In genomic region chr19:3388061-3388460, GRCm38 (mm10) we compare ENCODE assay signal across 10 mouse cellular contexts. TPM values are rescaled to one million over a fixed set of nuclear protein-coding genes. Genes with fewer than 3 reads are reported as not detected.
A peak's percentile ranks its signal among the peaks of the same experiment; 100 is the strongest.
DNase-seq lines count a peak whose midpoint lies in the region; ATAC-seq and TF ChIP-seq lines count a peak whose summit lies in the region.
"Had no signal": no experiment of that assay in that cellular context is flagged by ENCODE, and none has a peak within 500 bp of the region (broad histone marks: within the 10 kb centered on the region; RNA-seq: fewer than 3 reads in every experiment).

No protein-coding gene starts in this region.

- H3K27ac ChIP-seq in hindbrain, embryonic 14.5 days: no peak overlapping the region
- H3K27ac ChIP-seq in hindbrain, embryonic 16.5 days (ENCODE audit: low read depth, low read length): no peak overlapping the region
- no peak overlapping the region for H3K27ac ChIP-seq in thymus, adult 2 months (ENCODE audit: control insufficient read depth, insufficient read depth, low read length)
- H3K27ac ChIP-seq in liver, embryonic 13.5 days: no peak overlapping the region
- H3K27ac ChIP-seq in forebrain, embryonic 13.5 days: no peak overlapping the region
- H3K27ac ChIP-seq: forebrain, embryonic 12.5 days; limb, embryonic 15.5 days had no signal

- H3K4me3 ChIP-seq in hindbrain, embryonic 14.5 days (replicated peaks; ENCODE audit: low read length): no peak overlapping the region
- H3K4me3 ChIP-seq in hindbrain, embryonic 16.5 days (ENCODE audit: low read length): no peak overlapping the region
- H3K4me3 ChIP-seq in thymus, adult 2 months (ENCODE audit: control insufficient read depth, insufficient read depth, low read length): no peak overlapping the region
- no peak overlapping the region for H3K4me3 ChIP-seq in liver, embryonic 13.5 days (replicated peaks)
- no peak overlapping the region for H3K4me3 ChIP-seq in forebrain, embryonic 13.5 days

- H3K9ac ChIP-seq in hindbrain, embryonic 14.5 days: no peak overlapping the region
- H3K9ac ChIP-seq in hindbrain, embryonic 16.5 days (ENCODE audit: low read depth, low read length): no peak overlapping the region
- no peak overlapping the region for H3K9ac ChIP-seq in liver, embryonic 13.5 days
- no peak overlapping the region for H3K9ac ChIP-seq in forebrain, embryonic 13.5 days

- no peaks in the 10 kb centered on the region for H3K36me3 ChIP-seq in hindbrain, embryonic 14.5 days (replicated peaks; ENCODE audit: control insufficient read depth, insufficient read depth)
- no peaks in the 10 kb centered on the region for H3K36me3 ChIP-seq in hindbrain, embryonic 16.5 days (ENCODE audit: control insufficient read depth, insufficient read depth, low read length)
- H3K36me3 ChIP-seq in thymus, adult 2 months (ENCODE audit: control insufficient read depth, insufficient read depth, low read length): peaks cover 9% of the 10 kb centered on the region
- H3K36me3 ChIP-seq in liver, embryonic 13.5 days: peaks cover 6% of the 10 kb centered on the region; the same call in 1 of the 2 replicates
- peaks cover 6% of the 10 kb centered on the region; the same call in 1 of the 2 replicates for H3K36me3 ChIP-seq in forebrain, embryonic 13.5 days (ENCODE audit: poor library complexity, severe bottlenecking)
- H3K36me3 ChIP-seq: forebrain, embryonic 12.5 days; hindbrain, embryonic 15.5 days had no signal

- no peak for TF ChIP-seq CTCF in thymus, adult 2 months (IDR thresholded peaks at IDR 0.05; ENCODE audit: borderline replicate concordance, control insufficient read depth, extremely low read depth, insufficient read depth, low read length, poor library complexity)

- no peak for TF ChIP-seq POLR2A in thymus, adult 2 months (IDR thresholded peaks at IDR 0.05; ENCODE audit: control insufficient read depth, extremely low read depth, insufficient read depth, low read length, poor library complexity)

- 0 out of 2 replicates have a peak overlapping the region, but pooled peaks have one; percentile 91 for H3K4me2 ChIP-seq in hindbrain, embryonic 14.5 days (replicated peaks)
- H3K4me2 ChIP-seq in hindbrain, embryonic 16.5 days (ENCODE audit: low read length): no peak overlapping the region
- peak overlapping the region; percentile 83 for H3K4me2 ChIP-seq in liver, embryonic 13.5 days
- H3K4me2 ChIP-seq in forebrain, embryonic 13.5 days: no peak overlapping the region

- H3K9me3 ChIP-seq in hindbrain, embryonic 14.5 days (ENCODE audit: control insufficient read depth, low read length): no peaks in the 10 kb centered on the region
- peaks cover 3% of the 10 kb centered on the region; the same call in 1 of the 2 replicates for H3K9me3 ChIP-seq in hindbrain, embryonic 16.5 days (ENCODE audit: control insufficient read depth, low read length)
- peaks cover 5% of the 10 kb centered on the region; the same call in 1 of the 2 replicates for H3K9me3 ChIP-seq in liver, embryonic 13.5 days (replicated peaks)
- 0 out of 2 replicates have a peak, but pooled peaks cover 4% of the 10 kb centered on the region for H3K9me3 ChIP-seq in forebrain, embryonic 13.5 days (replicated peaks)
- H3K9me3 ChIP-seq: limb, embryonic 15.5 days had no signal

- H3K27me3 ChIP-seq in hindbrain, embryonic 14.5 days (ENCODE audit: control insufficient read depth, insufficient read depth, low read length): no peaks in the 10 kb centered on the region
- no peaks in the 10 kb centered on the region for H3K27me3 ChIP-seq in hindbrain, embryonic 16.5 days (replicated peaks; ENCODE audit: control insufficient read depth, insufficient read depth, low read length)
- no peaks in the 10 kb centered on the region for H3K27me3 ChIP-seq in thymus, adult 2 months (ENCODE audit: control insufficient read depth, insufficient read depth, low read length)
- H3K27me3 ChIP-seq in liver, embryonic 13.5 days: no peaks in the 10 kb centered on the region
- no peaks in the 10 kb centered on the region for H3K27me3 ChIP-seq in forebrain, embryonic 13.5 days
- H3K27me3 ChIP-seq: hindbrain, embryonic 15.5 days; limb, embryonic 15.5 days had no signal

- H3K4me1 ChIP-seq in hindbrain, embryonic 14.5 days (replicated peaks; ENCODE audit: control insufficient read depth, insufficient read depth, low read length): peaks cover 4% of the 10 kb centered on the region; the same call in 1 of the 2 replicates
- peaks cover 2% of the 10 kb centered on the region; the same call in 1 of the 2 replicates for H3K4me1 ChIP-seq in hindbrain, embryonic 16.5 days (ENCODE audit: control insufficient read depth, insufficient read depth, low read depth, low read length)
- peaks cover 6% of the 10 kb centered on the region; the same call in 1 of the 2 replicates for H3K4me1 ChIP-seq in thymus, adult 2 months (replicated peaks; ENCODE audit: control insufficient read depth, insufficient read depth, low read length)
- H3K4me1 ChIP-seq in liver, embryonic 13.5 days (replicated peaks): peaks cover 34% of the 10 kb centered on the region
- no peaks in the 10 kb centered on the region for H3K4me1 ChIP-seq in forebrain, embryonic 13.5 days

- no peak for DNase-seq in hindbrain, embryonic 14.5 days (ENCODE audit: low spot score)
- DNase-seq in thymus, postnatal 14 days: peak; percentile 10
- DNase-seq in thymus, adult 2 months: no peak
- no peak for DNase-seq in liver, embryonic 13.5 days
- no peak for DNase-seq in cerebellum, postnatal 36 days

- WGBS in hindbrain, embryonic 14.5 days: 76% methylated on average over 6 of the region's 6 CpGs
- 59% methylated on average over 5 of the region's 6 CpGs for WGBS in hindbrain, embryonic 16.5 days
- WGBS in thymus, adult 2 months: 74% methylated on average over 6 of the region's 6 CpGs
- WGBS in liver, embryonic 13.5 days (ENCODE audit: insufficient replicate concordance): 51% methylated on average over 6 of the region's 6 CpGs
- 65% methylated on average over 6 of the region's 6 CpGs for WGBS in forebrain, embryonic 13.5 days

- 0 out of 2 replicates have a peak, but pooled peaks have one; percentile 18 for ATAC-seq in hindbrain, embryonic 14.5 days (ENCODE audit: low FRiP score)
- ATAC-seq in hindbrain, embryonic 16.5 days: no peak
- no peak for ATAC-seq in liver, embryonic 13.5 days (ENCODE audit: low read depth)
- ATAC-seq in forebrain, embryonic 13.5 days: no peak

RNA-seq across cellular contexts. Expression of gene Tesmin, which starts 0.6 kb away (rescaled TPM):
- 0.18 and 0.48 TPM in 2 replicates for polyA plus RNA-seq in hindbrain, embryonic 14.5 days (2014; fragmentation: Nextera tagmentation; extraction: Ambion mirVana)
- polyA plus RNA-seq in hindbrain, embryonic 16.5 days (2015; fragmentation: Nextera tagmentation; extraction: Ambion mirVana): 0.36 and 0.44 TPM in 2 replicates
- 0.62 and 0.85 TPM in 2 replicates for polyA plus RNA-seq in thymus, adult 2 months (2012; rRNA removed)
- polyA plus RNA-seq in liver, embryonic 13.5 days (2015; fragmentation: Nextera tagmentation; extraction: Ambion mirVana): 0.17 and 0.28 TPM in 2 replicates
- polyA plus RNA-seq in forebrain, embryonic 13.5 days (2015; fragmentation: Nextera tagmentation; extraction: Ambion mirVana): 0.21 and 0.30 TPM in 2 replicates

RNA-seq across cellular contexts. Expression of gene Gal, which starts 26.3 kb away (rescaled TPM):
- 16.2 and 22.4 TPM in 2 replicates for polyA plus RNA-seq in hindbrain, embryonic 14.5 days (2014; fragmentation: Nextera tagmentation; extraction: Ambion mirVana)
- 24.3 and 25.3 TPM in 2 replicates for polyA plus RNA-seq in hindbrain, embryonic 16.5 days (2015; fragmentation: Nextera tagmentation; extraction: Ambion mirVana)
- 3.4 and 3.5 TPM in 2 replicates for polyA plus RNA-seq in thymus, adult 2 months (2012; rRNA removed)
- polyA plus RNA-seq in liver, embryonic 13.5 days (2015; fragmentation: Nextera tagmentation; extraction: Ambion mirVana): 0.14 TPM in 1 of 2 replicates, not detected in the other
- polyA plus RNA-seq in forebrain, embryonic 13.5 days (2015; fragmentation: Nextera tagmentation; extraction: Ambion mirVana): 2.4 and 2.8 TPM in 2 replicates

Comparison
In these comparisons a context has a peak if more than half of its experiments do, and no peak if none do; other contexts are left out.
1. H3K4me2 ChIP-seq: peak in hindbrain, embryonic 14.5 days (single experiment) and liver, embryonic 13.5 days (single experiment); none in hindbrain, embryonic 16.5 days (single experiment) and forebrain, embryonic 13.5 days (single experiment).